Mouse (Mus musculus): ENCODE measurements around the gene Gm6685. TPM values are rescaled to one million over a fixed set of nuclear protein-coding genes. Genes with fewer than 3 reads are reported as not detected.

Gene Gm6685
- polyA plus RNA-seq, 1 experiment from 2014 or later, result 0.43 TPM

Other genes starting within 250 kb of the Gm6685 start
- gene Ccdc85a, start 244.5 kb upstream of the Gm6685 start, polyA plus RNA-seq (2015; fragmentation: Nextera tagmentation; extraction: Ambion mirVana), result 17.9 and 20.6 TPM in 2 replicates

All from midbrain, embryonic 13.5 days (tissue).